Mouse (Mus musculus) C2C12 (cell line): ENCODE results near the gene Etfbkmt. TPM values are rescaled to one million over a fixed set of nuclear protein-coding genes. Genes with fewer than 3 reads are reported as not detected.
"Not testable (repeated sequence)": the region's sequence is repeated elsewhere in the genome, so short reads cannot be mapped to it uniquely, and the experiment has no call there.

Experiments used
- H3K27me3 ChIP-seq: one replicate; pipeline ENCODE4 v1.6.1; 2011; ENCODE audit not compliant: control insufficient read depth, insufficient read depth, insufficient read length
- H3K36me3 ChIP-seq: one replicate; pipeline ENCODE4 v1.6.1; 2011; ENCODE audit not compliant: control insufficient read depth, insufficient read depth
- H3K4me3 ChIP-seq: one replicate; pipeline ENCODE4 v1.5.1; 2011; ENCODE audit warnings: mild to moderate bottlenecking, control low read depth; ENCODE audit not compliant: poor library complexity, insufficient read depth, severe bottlenecking
- H3K79me2 ChIP-seq: one replicate; pipeline ENCODE4 v1.6.1; 2011; ENCODE audit not compliant: control insufficient read depth, insufficient read depth
- H3K79me3 ChIP-seq: one replicate; pipeline ENCODE4 v1.6.1; 2011; ENCODE audit warnings: low read depth, control low read depth
- H3ac ChIP-seq: one replicate; pipeline ENCODE3; 2011; ENCODE audit warnings: low read depth; ENCODE audit not compliant: control insufficient read depth, insufficient read length
- CEBPB ChIP-seq: IDR thresholded peaks from one replicate; pipeline ENCODE4 v1.6.1; 2011; ENCODE audit warnings: low read depth, mild to moderate bottlenecking, control low read depth, moderate library complexity
- CTCF ChIP-seq: IDR thresholded peaks from one replicate; pipeline ENCODE4 v1.5.1; 2011; ENCODE audit not compliant: control insufficient read depth, insufficient read depth, insufficient read length
- FOSL1 ChIP-seq: IDR thresholded peaks from one replicate; pipeline ENCODE4 v1.8.0; 2011; ENCODE audit warnings: mild to moderate bottlenecking, low read length; ENCODE audit not compliant: poor library complexity, insufficient read depth, severe bottlenecking
- MAX ChIP-seq: IDR thresholded peaks from one replicate; pipeline ENCODE4 v1.6.1; 2011; ENCODE audit warnings: mild to moderate bottlenecking, control low read depth
- MYOD1 ChIP-seq: IDR thresholded peaks from one replicate; pipeline ENCODE4 v1.6.1; 2011; ENCODE audit warnings: low read depth; ENCODE audit not compliant: control insufficient read depth, insufficient read length
- MYOG ChIP-seq: IDR thresholded peaks from one replicate; pipeline ENCODE4 v1.6.1; 2011; ENCODE audit not compliant: control insufficient read depth, insufficient read length; ENCODE audit errors: extremely low read depth
- USF1 ChIP-seq: IDR thresholded peaks from one replicate; pipeline ENCODE4 v1.6.1; 2011; ENCODE audit warnings: low read depth, mild to moderate bottlenecking, control low read depth, moderate library complexity
- polyA plus RNA-seq: library from polyadenylated mRNA; unstranded; fragments of >200 nt; fragmentation: generic; extraction: Trizol; gene quantifications from one replicate; pipeline ENCODE4 v1.2.1, GENCODE M21; 2012; ENCODE audit warnings: missing spikeins

Gene Etfbkmt
- polyA plus RNA-seq, 1 experiment, result 2.2 TPM

DNA sequence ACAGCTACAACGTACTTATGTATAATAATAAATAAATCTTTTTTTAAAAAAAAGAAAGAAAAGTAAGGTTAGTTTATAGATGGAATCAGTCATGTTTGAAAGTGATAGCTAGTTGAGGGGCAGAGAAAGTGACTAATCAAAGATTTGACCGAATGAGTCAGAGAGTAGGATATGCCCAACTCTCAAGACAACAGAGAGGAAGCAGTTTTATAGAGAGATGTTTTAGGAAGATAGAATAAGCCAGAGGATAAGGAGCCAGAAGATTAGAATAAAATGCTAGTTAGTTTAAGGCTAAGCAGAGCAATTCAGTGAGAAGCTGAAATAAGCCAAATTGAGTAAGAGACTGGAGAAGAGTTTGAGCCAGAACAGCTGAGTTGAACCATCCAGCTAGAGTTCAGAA, 12.5 kb downstream of the Etfbkmt start:
- no peaks in the 10 kb centered on the region for H3K79me3 ChIP-seq
- H3K27me3 ChIP-seq, result no peaks in the 10 kb centered on the region
- TF ChIP-seq USF1, result no peak
- H3K79me2 ChIP-seq, result no peaks in the 10 kb centered on the region
- H3ac ChIP-seq, result no peak overlapping the region
- H3K4me3 ChIP-seq, result no peak overlapping the region
- peaks cover 9% of the 10 kb centered on the region for H3K36me3 ChIP-seq

DNA sequence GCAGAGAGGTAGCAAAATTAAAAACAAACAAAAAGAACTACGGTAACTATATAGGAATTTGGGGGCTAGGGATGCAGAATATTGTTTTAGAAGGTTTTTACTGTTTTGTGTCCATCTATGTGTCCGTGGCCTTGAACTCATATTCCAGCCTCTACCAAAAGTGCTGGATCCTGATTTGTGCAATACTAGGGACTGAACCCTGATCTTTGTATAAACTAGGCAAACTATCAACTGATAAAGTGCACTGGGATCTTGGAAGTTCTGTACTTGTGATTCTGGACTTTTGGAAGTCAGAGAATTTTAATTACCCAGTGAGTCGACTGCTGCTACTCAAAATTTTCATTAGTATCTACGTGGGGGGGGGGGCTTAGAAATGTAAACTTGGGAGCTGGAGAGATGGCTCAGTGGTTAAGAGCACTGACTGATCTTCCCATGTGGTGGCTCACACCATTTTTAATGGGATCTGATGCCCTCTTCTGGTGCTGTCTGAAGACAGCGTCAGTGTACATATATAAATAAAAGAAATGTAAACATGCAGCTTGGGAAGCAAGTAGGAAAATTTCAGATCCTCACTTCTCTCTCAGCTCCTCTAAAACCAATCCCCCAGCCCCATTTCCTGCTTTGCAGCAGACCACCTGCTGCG, 13.9 kb downstream of the Etfbkmt start:
- Histone ChIP-seq H3K4me3 (no peak overlapping the region), H3K36me3 (peaks cover 9% of the 10 kb centered on the region), H3K79me2 (no peaks in the 10 kb centered on the region), H3ac (no peak overlapping the region), H3K79me3 (no peaks in the 10 kb centered on the region), H3K27me3 (no peaks in the 10 kb centered on the region)
- no peak for TF ChIP-seq FOSL1

DNA sequence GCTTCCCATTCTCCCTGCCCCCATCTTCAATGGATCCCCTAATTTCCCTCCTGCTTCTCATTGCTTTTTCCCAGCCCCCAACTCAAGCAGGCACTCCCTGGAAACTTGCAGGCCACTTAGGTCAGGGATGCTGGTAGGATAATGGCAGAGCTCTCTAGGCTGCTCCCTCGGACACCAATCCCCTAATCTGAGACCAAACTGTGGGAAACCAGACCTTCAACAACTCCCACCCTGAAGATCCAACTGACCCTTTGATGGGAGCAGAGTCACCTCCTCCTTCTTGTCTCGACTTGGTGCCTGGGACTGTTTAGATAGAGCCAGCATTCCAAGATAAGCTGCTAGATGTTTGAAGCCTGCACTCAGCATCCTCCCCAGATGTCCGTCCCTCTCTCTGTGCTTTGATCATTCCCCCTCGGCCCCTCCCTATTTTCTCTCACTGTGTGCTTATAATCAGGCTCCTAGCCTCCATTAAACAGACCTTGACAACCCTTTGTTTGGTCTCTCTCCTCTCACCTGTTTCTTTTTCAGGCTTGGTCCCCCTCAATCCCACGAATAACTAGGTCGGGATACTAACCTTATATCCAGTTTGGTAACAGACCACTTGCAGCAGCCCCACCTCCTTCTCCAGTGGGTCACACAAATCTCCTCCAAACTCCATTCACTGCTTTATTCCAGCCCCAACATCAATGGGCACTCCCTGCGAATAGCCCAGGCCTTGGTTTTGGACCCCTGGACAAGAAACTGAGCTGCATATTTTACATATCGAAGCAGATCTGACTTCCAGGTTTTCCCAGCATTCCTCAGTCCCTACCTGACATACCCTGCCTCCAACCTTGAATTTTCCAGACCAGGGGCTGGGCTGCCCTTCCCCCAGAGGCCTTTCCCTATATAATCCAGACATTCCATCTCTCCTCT, 14.7 kb downstream of the Etfbkmt start:
- TF ChIP-seq CEBPB (no peak), FOSL1 (no peak), MYOD1 (no peak), MYOG (no peak), USF1 (no peak), CTCF (no peak), MAX (no peak)
- Histone ChIP-seq H3K79me3 (no peaks in the 10 kb centered on the region), H3ac (no peak overlapping the region), H3K36me3 (peaks cover 9% of the 10 kb centered on the region), H3K79me2 (no peaks in the 10 kb centered on the region), H3K4me3 (no peak overlapping the region), H3K27me3 (no peaks in the 10 kb centered on the region)

GRCm38 (mm10) chr6:149155031-149155841, 15.6 kb downstream of the Etfbkmt start:
- H3K27me3 ChIP-seq, result no peaks in the 10 kb centered on the region
- H3K79me3 ChIP-seq, result no peaks in the 10 kb centered on the region
- TF ChIP-seq MYOD1, result no peak
- no peak for TF ChIP-seq USF1
- no peak for TF ChIP-seq CEBPB
- TF ChIP-seq MYOG, result no peak
- TF ChIP-seq FOSL1, result no peak
- no peak for TF ChIP-seq MAX
- no peak for TF ChIP-seq CTCF
- H3ac ChIP-seq, result no peak overlapping the region
- H3K79me2 ChIP-seq, result no peaks in the 10 kb centered on the region
- peaks cover 9% of the 10 kb centered on the region for H3K36me3 ChIP-seq
- no peak overlapping the region for H3K4me3 ChIP-seq

GRCm38 (mm10) chr6:149167038-149167437, 27.4 kb downstream of the Etfbkmt start:
- H3K36me3 ChIP-seq, result peaks cover 59% of the 10 kb centered on the region

GRCm38 (mm10) chr6:149167672-149168071, 28.0 kb downstream of the Etfbkmt start:
- no peaks in the 10 kb centered on the region for H3K79me2 ChIP-seq
- H3K36me3 ChIP-seq, result peaks cover 59% of the 10 kb centered on the region

More at GRCm38 (mm10) chr6:149167038-149167437, 27.4 kb downstream of the Etfbkmt start:
- not testable (repeated sequence) for H3K79me2 ChIP-seq, H3K27me3 ChIP-seq, H3K4me3 ChIP-seq, H3ac ChIP-seq, H3K79me3 ChIP-seq

More at GRCm38 (mm10) chr6:149167672-149168071, 28.0 kb downstream of the Etfbkmt start:
- Histone ChIP-seq H3K4me3 (no peak overlapping the region), H3K79me3 (no peaks in the 10 kb centered on the region), H3ac (no peak overlapping the region), H3K27me3 (no peaks in the 10 kb centered on the region)
- TF ChIP-seq USF1, result no peak
- no peak for TF ChIP-seq MYOG
- TF ChIP-seq FOSL1, result no peak
- no peak for TF ChIP-seq MYOD1
- TF ChIP-seq CEBPB, result no peak
- TF ChIP-seq CTCF, result no peak
- TF ChIP-seq MAX, result no peak
